Mouse (Mus musculus) mammary gland, adult 2 months (tissue): Measurements from ENCODE around the gene Rbx1. TPM values are rescaled to one million over a fixed set of nuclear protein-coding genes. Genes with fewer than 3 reads are reported as not detected.

ENCODE experiments used
- polyA plus RNA-seq: library from polyadenylated mRNA; depleted of rRNA; stranded (reverse); fragments of >200 nt; gene quantifications from 2 replicates; pipeline ENCODE4 v1.2.3, GENCODE M21; 2012; ENCODE audit warnings: low replicate concordance; rRNA removed

Rbx1 gene
- polyA plus RNA-seq, result 33.9 and 73.1 TPM in 2 replicates

GRCm38 (mm10) chr15:81465901-81466737 is at the start of gene Rbx1:
Gene Rbx1 (plus strand): TSS chr15:81466296.

Other genes starting within 250 kb of the Rbx1 start
- gene Mchr1, start 230.8 kb upstream of the Rbx1 start, polyA plus RNA-seq, result 0.37 and 1.0 TPM in 2 replicates
- gene Slc25a17, start 105.5 kb upstream of the Rbx1 start, polyA plus RNA-seq, result 21.3 and 45.5 TPM in 2 replicates
- 24.1 and 26.7 TPM in 2 replicates for gene St13, start 66.2 kb upstream of the Rbx1 start, polyA plus RNA-seq
- 8.5 and 12.4 TPM in 2 replicates for gene Xpnpep3, start 66.2 kb upstream of the Rbx1 start, polyA plus RNA-seq
- not detected in 2 replicates for gene Dnajb7, start 58.0 kb upstream of the Rbx1 start, polyA plus RNA-seq
- gene Ep300, start 119.1 kb downstream of the Rbx1 start, polyA plus RNA-seq, result 26.0 and 27.3 TPM in 2 replicates
- gene L3mbtl2, start 197.6 kb downstream of the Rbx1 start, polyA plus RNA-seq, result 14.1 and 16.4 TPM in 2 replicates
- gene Chadl, start 231.0 kb downstream of the Rbx1 start, polyA plus RNA-seq, result 7.0 and 23.5 TPM in 2 replicates